Mouse (Mus musculus) thymus, postnatal 14 days (tissue): ENCODE results near the gene Ptp4a2.

Experiments used
- DNase-seq: peaks from one replicate; pipeline ENCODE4 v3.0.0; 2021

Ptp4a2 gene

DNA sequence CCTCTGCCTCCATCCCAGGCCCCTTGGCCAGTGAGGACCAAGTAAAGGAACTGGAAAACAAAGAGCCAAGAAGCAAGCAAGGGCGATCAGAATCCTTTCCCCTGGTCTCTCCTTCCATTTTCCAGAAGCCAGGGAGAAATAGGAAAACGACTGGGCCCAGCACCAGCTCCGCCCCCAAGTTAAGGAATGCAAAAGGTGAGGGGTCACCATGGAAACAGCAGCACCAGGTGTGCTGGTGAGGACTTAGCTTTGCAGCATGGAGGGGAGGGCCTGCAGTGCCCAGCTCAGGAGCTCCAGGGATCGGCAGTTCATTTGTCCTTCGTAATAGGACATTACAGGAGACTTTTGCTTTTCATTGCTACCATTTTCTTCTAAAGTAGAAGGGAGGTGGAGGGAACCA is 13.0 kb upstream of the Ptp4a2 start:
- DNase-seq: no peak

DNA sequence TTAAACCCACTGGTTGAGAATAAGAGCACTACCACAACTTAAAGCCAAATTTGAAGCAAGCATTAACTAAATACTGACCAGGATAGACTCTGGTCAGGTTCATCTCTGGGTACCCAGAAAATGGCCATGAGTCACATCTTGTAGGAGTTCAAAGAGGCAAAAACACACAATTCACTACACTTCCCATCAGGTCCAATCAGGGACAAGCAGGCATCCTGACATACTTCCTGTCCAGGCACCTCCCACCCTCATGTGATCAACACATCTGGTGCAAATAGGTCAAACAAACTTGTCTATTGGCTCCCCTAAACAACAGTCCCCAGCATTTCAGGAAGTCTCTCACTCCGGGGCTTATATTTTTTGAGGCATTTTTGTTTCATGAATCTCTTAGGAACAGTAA is 7.7 kb upstream of the Ptp4a2 start:
- DNase-seq: no peak

DNA sequence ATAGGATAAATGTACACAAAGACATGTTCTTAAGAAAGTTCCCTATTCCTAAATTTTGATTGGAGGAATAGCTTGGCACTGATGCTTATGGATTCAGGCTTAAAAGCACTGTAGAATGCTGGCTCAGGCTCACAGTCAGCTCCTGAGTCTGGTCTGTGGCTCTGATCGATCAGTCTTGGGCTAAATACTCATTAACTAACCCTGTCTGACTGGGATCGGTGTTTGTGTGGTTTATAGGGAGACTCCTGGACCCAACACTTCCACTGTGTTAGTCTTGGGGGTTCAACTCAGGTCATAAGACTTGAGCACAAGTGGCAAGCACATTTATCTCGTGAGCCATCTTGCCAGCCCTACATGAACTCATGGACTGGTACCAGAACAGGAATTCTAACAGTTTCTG is 6.0 kb upstream of the Ptp4a2 start:
- DNase-seq: no peak

DNA sequence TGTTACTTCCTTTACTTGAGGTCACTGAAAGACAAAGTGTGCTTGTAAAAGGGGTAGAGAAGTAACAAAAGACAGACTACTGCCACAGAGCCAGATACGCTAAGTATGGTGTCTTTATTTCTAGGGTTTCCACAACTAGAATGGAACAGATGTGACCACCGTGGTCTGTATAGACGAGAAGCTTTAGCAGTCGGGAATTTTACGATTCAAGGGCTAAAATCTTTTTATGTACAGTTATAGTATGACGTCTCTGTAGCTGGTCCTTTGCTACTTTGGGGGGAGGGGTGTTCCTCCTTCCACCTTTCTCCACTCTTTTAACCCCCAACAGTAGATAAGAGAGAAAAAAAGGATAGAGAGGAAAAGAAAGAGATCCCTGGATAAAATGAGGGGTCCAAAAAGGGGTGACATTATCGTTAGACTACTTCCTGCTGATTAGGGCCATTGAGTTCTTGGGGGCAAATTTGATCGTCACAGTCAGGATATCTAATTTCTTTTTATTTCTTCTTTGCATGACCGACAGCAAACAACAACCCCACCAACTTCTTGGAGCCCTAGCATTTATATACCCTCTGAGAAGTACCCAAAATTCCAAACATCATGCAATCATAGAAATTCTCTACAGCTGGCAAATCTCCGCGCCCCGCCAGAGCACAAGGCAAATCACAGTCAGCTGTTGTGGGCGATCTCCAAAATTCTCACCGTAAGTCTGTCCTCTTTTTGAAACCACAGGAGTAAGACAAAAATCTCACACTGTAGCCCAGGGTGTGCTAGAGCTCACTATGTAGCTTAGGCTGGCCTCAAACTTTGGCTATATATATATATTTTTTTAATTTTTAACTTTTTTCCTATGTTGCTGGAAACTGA is 818 bp downstream of the Ptp4a2 start:
- DNase-seq: no peak

DNA sequence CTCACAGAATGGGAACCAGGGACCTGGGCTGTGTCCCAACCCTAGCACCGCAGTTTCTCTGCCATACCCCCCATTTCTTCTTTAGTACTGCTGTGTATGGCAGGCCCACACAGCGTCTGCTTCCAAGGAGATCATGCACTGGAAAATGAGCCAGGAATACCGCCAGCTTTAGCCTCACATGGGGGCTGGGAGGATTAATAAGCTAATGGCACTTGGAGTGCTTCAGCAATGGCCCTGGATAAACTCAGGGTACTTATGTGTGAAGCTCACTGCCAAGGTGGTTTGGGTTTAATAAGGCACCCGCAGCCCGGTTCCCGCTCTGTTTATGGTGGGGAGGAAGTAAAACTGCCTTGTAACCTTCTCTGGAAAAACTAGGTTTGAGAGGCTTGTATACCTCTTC is 6.6 kb downstream of the Ptp4a2 start:
- DNase-seq: no peak

DNA sequence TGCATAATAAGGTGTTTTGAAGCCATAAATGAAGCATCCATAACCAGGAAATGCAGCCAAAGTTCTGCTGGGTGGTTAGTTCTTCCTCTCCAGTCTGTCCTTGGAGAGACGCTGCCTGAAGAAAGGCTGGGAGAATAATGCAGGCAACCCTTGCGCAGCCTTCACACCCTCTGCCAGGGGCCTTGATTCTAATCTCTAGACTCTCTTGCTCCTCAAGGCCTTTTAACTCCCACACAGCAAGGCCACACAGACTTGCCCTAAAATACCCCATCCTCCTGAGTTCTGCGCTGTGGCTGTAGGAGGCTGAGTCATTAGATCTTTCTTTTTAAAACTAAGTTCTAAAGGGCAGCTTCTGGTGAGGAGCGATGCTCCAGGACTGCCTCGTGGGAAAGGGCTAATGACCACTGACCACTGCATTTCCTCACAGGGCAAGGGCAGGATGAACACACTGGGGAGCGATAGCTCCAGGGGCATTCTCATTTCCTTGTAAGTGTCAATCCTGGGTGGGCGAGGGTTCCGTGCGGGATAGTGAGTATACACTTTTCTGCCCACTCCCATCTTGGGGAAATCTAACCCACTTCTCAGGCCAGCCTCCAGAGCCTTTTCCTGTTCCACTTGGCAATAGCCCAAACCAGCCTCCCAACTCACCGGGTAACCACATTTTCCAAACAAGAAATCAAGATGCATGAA is 7.6 kb downstream of the Ptp4a2 start:
- DNase-seq: no peak

DNA sequence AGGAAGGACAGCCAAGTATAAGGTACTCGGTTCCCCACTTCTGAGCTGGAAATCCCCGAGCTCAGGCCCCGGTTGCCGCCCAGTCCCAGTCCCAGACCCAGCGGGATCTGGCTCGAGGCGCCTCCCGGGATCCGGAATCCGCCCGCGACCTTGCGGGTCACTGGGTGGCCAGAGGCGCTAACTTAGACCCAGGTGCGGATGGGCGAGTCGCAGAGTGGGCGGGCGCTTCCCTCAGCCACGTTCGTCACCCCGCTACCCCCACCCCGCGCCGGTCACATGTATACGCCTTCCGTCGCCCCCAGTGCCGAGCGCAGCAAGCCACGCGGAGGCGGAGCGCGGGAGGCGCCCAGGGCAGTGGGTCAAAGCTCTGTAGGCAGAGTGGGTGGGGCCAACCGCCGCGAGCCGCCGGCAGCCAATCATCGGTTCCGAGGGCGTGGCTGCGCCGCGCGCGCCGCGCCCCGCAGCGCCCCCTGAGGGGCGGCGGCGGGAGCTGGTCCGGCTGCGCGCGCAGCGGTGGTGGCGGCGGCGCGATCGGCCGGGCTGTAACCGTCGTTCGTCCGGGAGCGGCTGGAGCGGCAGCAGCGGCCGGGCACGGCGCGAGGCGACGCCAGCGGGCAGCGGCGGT is 8.8 kb downstream of the Ptp4a2 start:
- DNase-seq: peak; percentile 99

DNA sequence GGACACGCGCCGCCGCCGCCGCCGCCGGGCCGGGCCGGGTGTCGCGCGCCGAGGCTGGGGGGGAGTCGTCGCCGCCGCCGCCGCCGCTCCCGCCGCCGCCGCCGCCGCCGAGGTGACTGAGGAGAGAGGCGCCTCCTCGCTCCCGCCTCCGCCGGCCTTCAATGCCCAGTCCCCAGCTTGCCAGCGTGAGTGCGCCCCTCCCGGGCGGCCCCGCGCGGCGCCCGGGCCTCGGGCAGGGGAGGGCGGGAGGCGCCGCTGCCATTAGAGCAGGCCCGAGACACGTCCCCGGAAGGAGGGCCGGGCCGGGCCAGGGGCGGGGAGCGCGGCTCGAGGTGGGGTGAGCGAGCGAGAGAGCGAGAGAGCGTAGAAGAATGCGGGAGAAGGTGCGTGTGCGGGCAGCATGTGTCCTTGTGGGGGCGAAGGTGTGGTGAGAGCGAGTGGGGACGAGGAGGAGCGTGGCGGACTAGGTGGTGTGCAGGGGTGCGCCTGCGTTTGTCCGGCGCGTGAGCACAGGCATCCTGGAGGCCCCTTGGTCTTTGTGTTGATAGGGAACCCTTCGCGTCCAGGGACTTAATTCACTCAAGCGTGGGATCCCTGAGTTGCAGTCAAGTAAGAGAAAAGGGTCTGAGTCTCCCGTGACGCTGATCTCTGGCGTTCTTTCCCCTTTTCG is 9.5 kb downstream of the Ptp4a2 start:
- DNase-seq: peak; percentile 84

DNA sequence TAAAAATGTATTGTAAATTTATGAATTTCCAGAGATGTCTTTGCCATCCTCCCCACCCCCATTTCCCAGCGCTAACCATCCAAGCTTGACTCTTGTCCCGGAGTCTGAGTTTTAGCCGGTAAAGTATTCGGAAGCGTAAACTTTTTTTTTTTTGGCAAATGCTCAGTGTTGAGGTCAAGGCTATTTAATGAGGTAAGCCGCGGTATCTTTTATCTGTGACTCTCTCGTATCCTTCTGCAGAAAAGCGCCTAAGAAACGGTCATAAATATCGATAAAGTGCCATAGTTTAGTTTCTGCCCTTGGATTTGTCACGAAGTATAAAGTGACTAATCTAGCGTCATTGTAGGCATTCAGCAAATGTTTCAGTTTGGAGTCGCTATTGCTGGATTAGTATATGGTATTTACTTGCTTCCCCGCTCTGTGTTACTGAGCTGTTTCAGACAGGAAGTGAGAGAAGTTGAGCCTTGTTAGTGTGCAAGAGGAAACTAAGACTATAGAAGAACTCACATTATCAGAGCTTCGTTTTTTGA is 10.1 kb downstream of the Ptp4a2 start:
- peak; percentile 36 for DNase-seq

DNA sequence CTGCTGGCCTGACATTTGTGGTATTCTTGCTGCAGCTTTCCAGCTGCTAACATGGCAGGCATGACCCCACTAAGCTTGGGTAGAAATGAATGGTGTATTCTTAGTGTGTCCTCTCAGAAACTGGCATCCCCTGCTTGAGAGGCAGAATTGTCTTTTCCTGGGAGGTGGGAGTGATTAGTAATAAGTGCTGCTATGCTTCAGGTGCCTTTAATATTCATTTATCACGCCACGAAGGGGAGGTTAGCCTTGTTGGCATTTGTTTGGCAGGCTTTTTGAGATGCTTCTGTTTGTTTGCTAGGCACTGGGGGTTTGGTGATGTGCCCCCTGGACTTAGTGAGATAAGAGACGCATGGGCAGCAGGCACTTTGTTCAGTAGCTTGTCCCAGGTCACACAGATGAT is 11.3 kb downstream of the Ptp4a2 start:
- DNase-seq: no peak

DNA sequence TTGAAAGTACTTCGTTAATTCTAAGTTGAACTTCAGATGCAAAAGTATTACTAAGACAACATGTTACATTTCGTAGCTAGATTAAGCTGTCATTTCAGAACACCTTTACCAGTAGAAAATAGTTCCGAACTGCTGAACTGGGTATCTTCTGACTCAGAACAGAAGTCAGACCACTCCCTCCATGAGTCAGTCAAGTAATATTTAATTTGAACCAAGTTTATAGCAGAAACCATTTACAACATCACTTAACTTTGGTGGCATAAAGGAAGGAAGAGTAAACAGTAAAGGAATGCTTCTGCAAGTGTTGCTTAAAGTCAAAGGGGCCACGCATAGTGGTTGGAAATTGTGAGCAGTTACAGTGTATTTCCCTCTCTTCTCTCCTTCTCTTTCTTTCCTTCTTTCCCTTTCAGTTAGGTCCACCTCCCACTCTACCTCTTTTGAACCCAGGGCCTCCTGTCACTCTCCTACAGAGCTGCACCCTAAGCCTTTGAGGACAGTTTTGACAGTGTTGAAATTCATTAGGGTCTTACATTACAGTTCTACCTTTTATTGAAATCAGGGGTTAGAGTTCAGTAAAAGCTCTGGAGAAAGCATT is 12.3 kb downstream of the Ptp4a2 start:
- no peak for DNase-seq

DNA sequence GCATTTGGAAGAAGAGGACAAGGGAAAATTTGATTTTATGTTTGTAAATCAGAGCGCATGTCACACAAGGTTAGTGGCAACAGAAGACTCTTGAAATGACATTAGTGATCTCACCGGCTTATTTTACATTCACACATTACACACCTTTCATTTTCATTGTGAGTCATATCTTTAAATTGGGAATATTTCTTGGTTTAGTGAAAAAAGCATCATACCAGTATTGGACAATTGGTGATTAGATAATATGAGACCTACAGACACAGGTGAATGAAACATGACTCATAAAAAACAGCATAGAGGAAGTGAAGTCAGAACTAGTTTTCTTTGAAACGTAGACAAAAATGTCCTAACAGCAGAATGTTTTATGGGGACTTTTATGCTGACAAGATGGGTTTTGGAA is 16.6 kb downstream of the Ptp4a2 start:
- no peak for DNase-seq

DNA sequence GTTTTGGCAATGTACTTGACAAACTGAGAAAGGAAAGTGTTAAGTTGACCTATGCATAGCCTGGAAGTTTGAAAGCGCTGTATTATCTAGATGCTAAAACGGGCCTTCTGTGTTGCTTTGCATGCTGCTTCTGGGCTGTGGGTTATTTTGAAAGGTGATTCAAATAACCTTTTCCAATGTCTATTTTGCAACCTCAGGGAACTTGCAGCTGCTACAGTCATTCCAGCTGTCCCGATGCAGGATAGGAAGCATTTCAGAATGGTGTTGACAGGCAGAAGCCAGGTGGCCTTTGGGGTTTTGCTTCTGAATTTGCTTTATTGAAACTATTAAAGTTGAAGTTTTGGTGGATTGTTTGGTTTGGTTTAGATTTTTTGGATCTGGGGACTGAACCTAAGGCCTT is 17.1 kb downstream of the Ptp4a2 start:
- no peak for DNase-seq

DNA sequence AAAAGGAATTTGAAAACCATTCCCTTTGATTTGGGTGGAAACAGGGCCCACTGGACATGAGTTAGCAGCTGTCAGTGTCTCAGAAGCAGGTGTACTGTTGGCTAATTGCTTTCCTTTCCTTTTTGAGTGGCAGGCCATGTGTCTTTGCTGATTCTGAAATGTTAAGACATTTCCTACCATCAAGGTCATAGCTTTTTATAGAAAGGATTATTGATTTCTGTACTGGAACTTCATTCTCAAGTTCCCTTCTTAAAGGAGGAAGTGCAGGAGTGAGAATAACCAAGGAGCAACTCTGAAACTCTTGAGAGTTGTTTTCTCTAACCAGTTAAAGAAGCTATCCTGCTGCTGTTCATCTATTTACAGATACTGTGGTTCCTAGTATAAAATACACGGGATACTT is 18.8 kb downstream of the Ptp4a2 start:
- DNase-seq: no peak

DNA sequence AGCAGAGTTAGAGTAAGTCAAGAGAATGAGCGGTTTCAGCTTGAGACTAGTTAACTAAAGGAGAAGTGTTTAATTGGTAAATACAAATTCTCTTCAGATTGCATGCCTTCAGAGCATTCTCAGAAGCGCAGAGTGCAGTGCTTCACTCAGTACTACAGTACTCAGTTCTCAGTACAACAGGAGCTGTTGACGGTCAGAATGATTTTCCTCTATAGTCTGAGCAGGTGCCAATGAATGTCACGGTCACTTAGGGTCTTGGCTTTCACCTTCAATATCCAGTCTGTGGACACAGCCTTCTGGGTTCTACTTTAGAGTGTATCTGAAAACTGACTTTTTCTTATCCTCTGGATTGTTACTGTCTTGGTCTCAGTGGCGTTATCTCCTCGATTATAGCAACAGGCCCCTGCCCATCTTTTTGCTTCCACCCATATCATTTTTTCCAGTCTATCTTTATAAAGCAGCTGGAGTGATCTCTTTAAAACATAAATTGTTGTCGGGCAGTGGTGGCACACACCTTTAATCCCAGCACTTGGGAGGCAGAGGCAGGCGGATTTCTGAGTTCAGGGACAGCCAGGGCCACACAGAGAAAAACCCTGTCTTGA is 19.4 kb downstream of the Ptp4a2 start:
- DNase-seq: no peak

DNA sequence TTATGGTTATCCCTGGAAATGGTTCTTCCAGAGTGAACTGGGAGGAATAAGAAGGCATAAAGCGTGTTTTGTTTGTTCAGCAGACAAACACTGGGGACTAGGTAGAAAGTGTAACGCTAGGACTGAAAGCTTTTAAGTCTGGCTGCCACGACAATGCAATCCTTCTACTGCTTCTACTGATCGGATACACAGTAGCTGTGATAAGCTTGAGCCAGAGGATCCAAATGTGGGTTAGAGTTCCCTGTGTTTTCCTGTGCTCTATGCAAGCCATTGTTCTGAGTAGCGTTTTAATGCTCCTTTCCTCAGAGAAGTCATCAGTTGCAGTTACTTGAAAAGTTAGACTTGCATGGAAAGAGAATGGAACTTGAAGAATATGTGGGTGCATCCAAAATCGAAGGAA is 23.6 kb downstream of the Ptp4a2 start:
- DNase-seq: no peak

DNA sequence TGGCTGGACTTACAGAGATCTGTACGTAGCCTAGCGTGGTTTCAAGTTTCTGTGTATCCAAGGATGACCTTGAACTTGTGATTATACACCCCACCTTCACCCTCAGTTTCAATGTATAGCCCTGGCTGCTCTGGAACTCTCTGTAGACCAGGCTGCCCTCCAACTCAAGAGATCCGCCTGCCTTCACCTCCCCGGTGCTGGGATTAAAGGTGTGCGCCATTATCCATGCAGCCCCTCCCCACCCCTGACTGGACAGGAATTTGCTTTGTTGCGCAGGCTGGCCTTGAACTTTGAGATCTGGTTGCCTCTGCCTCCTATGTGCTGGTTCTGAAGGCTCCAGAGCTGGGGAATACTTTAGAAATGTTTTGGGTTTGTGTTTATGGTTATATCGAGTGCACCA is 24.3 kb downstream of the Ptp4a2 start:
- DNase-seq: no peak

DNA sequence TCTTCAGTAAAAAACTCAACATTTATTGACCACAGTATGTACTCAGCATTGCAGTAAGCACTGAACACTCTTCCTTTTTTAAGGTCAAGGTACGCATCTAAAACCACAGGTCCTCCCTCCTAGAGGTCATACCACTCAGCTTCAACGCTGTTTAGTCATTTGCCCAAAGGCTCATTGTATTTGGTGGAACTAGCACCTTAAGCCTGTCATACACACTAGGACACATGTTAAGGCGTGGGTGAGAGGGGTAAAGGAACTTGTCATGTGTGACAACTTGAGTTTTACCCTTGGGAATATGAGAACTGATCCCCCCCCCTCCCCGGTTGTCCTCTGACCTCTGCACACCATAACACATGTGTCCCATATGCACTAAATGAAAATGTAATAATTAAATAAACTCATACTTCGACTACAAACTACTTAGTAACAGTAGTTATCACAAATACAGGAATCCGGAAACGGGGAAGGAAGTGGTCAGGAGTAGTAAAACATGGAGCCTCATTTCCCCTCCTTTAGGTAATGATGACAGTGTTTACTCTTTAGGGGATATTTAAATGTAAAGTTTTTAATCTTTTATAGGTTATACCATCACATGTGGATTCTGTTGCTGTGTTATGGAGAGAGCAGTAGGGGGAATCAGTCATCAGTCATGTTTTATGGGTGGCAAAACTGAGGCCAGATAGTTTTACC is 29.0 kb downstream of the Ptp4a2 start:
- no peak for DNase-seq

DNA sequence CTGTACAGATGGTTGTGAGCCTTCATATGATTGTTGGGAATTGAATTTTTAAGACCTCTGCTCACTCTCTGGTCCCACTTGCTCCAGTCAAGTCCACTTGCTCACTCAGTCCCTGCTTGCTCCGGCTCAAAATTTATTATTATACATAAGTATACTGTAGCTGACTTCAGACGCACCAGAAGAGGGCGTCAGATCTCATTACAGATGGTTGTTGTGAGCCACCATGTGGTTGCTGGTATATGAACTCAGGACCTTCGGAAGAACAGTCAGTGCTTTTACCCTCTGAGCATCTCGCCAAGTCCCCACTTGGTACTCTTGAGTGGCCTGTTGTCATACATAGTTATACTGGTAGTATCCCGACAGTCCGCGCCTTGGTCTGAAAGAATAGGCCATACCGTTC is 35.8 kb downstream of the Ptp4a2 start:
- DNase-seq: peak; percentile 32

DNA sequence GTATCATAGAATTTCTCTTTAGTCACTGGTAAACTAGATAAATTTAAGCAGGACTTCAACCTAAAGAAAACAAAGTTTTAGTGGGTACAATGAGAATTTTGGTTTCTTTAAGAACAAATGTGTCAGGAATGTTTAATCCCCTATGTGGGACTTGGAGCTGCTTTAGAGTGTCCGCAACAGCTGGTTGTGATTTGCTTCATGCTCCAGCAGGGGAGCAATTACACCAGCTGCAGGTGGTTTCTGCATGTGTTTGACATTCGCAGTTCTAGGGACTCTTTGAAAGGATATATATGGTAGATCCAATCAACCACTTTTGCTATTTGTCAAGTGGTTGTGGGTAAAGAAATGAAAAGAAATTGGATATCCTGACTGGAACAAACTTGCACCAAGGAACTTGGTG is 39.5 kb downstream of the Ptp4a2 start:
- DNase-seq: no peak

DNA sequence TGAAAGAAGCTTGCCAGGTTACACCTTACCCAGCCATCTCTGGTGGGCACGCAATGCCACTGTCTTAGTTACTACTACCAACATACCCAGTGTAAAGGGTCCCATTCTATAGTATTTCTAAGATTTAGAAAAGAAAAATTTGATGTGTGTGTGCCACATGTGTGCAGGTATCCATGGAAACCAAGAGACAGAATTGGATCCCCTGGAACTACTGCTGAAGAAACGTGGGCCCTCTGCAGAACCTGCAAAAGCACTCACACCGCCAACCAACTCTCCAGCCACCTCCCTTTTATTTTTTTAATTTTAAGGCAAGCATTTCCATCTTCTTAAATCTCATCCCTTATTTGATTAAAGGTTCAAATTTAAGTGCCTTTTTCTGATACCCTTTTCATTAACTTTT is 40.8 kb downstream of the Ptp4a2 start:
- no peak for DNase-seq

DNA sequence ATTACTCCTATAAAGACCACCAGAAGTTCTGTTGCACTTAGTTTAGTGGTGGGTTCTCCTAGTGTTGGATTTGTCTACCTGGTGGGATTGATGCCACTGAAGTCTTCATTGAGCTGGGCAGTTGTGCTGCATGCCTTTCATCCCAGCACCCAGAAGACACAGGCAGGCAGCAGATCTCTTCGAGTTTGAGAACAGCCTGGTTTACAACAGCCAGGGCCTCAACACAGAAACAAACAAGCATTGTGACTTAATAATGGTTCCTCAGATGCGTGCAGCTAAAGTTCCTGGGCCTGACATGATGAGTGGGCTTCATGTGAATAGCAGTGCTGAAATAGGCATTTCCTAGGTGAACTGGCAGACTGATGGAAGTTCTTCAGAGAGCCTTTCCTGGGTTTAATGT is 42.0 kb downstream of the Ptp4a2 start:
- no peak for DNase-seq
